14 mouse cellular contexts compared by ENCODE assay signal in the genomic region with DNA sequence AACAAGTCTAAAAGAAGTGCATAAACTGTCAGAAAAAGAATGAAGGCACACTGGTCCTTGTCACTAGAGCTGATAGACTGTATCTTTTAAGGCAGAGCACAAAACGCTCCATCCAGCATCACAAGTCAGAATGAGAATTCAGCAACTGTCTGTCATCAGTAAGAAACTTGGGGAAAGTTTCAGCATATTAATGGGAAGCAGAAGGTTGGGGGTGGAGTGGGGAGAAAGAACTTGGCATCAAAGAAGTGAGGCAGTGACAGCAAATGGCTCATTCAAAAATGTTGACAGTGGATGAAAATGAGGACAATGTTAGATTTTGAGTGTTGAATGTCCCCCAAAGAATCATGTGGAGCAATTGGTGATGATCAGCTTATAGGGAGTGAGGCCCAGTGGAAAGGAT. TPM values are rescaled to one million over a fixed set of nuclear protein-coding genes. Genes with fewer than 3 reads are reported as not detected.
"Had no signal": no experiment of that assay in that cellular context is flagged by ENCODE, and none has a peak within 500 bp of the region (broad histone marks: within the 10 kb centered on the region; RNA-seq: fewer than 3 reads in every experiment).

No protein-coding gene starts in this region.

- DNase-seq: kidney, adult 2 months; kidney, postnatal 25 days; liver; lung, adult 18-20 months; lung, postnatal 10 days; lung, postnatal 36 days; midbrain, embryonic 14.5 days; right cerebral cortex, postnatal 14 days; spleen, adult 18-20 months; thymus, postnatal 25 days had no signal

- ATAC-seq: intestine, postnatal 0 days; liver, embryonic 12.5 days had no signal

RNA-seq across cellular contexts. Expression of a gene that starts 33.2 kb away (rescaled TPM):
- total RNA-seq: left cerebral cortex, adult 18-20 months; midbrain, postnatal 0 days had no signal
